Mouse (Mus musculus): ENCODE results near the gene Ppm1a. TPM values are rescaled to one million over a fixed set of nuclear protein-coding genes. Genes with fewer than 3 reads are reported as not detected.

Gene Ppm1a
- polyA plus RNA-seq, 1 experiment from 2014 or later = 26.2 TPM

DNA sequence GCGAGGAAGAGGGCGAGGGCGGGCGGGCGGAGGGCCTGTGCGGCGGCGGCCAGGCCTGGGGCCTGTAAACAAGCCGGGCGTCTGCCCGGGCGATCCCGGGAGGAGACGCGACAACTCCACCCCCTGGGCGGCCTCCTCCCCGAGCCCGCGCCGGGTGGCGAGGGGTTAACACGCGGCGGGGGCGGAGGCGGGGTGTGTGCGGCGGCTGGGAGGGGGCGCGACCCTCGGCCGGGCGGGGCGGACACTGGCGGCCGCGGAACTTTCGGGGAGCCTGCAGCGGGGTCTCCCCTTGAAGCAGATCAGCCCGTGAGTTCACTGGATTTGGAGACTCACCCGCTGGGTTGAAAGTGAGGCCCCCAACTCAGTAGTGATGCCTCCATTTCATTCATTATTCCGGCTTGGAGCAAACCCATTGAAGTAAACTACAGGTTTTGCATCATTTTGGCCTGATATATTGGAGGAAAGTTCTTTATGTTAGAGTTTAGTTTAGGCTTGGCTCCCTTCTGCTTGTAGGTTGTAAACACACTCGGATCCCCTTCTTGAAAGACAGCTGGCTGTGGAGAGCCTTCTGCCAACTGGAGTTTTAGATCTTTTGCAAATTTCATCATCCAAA lies 4.5 kb downstream of the Ppm1a start:
- H3K4me2 ChIP-seq = peak overlapping the region; percentile 95
- peak overlapping the region; percentile 92 for H3K4me3 ChIP-seq (replicated peaks)
- peak overlapping the region; percentile 99 for H3K27ac ChIP-seq (replicated peaks)
- H3K27me3 ChIP-seq = no peaks in the 10 kb centered on the region
- H3K4me1 ChIP-seq (replicated peaks) = peaks cover 35% of the 10 kb centered on the region
- H3K9me3 ChIP-seq (replicated peaks) = no peaks in the 10 kb centered on the region
- ATAC-seq (ENCODE audit: insufficient read depth) = peak; percentile 81
- H3K36me3 ChIP-seq (replicated peaks) = no peaks in the 10 kb centered on the region
- WGBS (ENCODE audit: insufficient replicate concordance) = under 1% methylated on average over 43 of the region's 43 CpGs
- H3K9ac ChIP-seq = peak overlapping the region; percentile 99

- peak overlapping the region; percentile 95 for H3K4me2 ChIP-seq
- ATAC-seq (ENCODE audit: insufficient read depth) = no peak
- H3K9ac ChIP-seq = peak overlapping the region; percentile 99
- H3K36me3 ChIP-seq (replicated peaks) = no peaks in the 10 kb centered on the region
- no peaks in the 10 kb centered on the region for H3K9me3 ChIP-seq (replicated peaks)
- 12% methylated on average over 1 of the region's 1 CpGs for WGBS (ENCODE audit: insufficient replicate concordance)
- H3K27ac ChIP-seq (replicated peaks) = peak overlapping the region; percentile 99
- H3K27me3 ChIP-seq = no peaks in the 10 kb centered on the region
- H3K4me3 ChIP-seq (replicated peaks) = peak overlapping the region; percentile 92
- H3K4me1 ChIP-seq (replicated peaks) = peaks cover 42% of the 10 kb centered on the region
Measured at GRCm38 (mm10) chr12:72762502-72762901, 5.2 kb downstream of the Ppm1a start.

GRCm38 (mm10) chr12:72763156-72763555 lies 5.9 kb downstream of the Ppm1a start:
- ATAC-seq (ENCODE audit: insufficient read depth) = no peak
- H3K9ac ChIP-seq = no peak overlapping the region; the same call in 1 of the 2 replicates
- peaks cover 47% of the 10 kb centered on the region for H3K4me1 ChIP-seq (replicated peaks)
- no peaks in the 10 kb centered on the region for H3K9me3 ChIP-seq (replicated peaks)
- H3K27me3 ChIP-seq = no peaks in the 10 kb centered on the region
- peak overlapping the region; percentile 36 for H3K4me3 ChIP-seq (replicated peaks)
- peak overlapping the region; percentile 53; the same call in 1 of the 2 replicates for H3K27ac ChIP-seq (replicated peaks)
- H3K4me2 ChIP-seq = peak overlapping the region; percentile 95
- no peaks in the 10 kb centered on the region for H3K36me3 ChIP-seq (replicated peaks)
- WGBS (ENCODE audit: insufficient replicate concordance) = 60% methylated on average over 1 of the region's 1 CpGs

GRCm38 (mm10) chr12:72767809-72768208 lies 10.6 kb downstream of the Ppm1a start:
- Histone ChIP-seq H3K4me1 (replicated peaks) (peaks cover 50% of the 10 kb centered on the region), H3K9me3 (replicated peaks) (no peaks in the 10 kb centered on the region), H3K4me3 (replicated peaks) (no peak overlapping the region), H3K9ac (no peak overlapping the region), H3K27ac (replicated peaks) (no peak overlapping the region), H3K4me2 (no peak overlapping the region; the same call in 1 of the 2 replicates), H3K36me3 (replicated peaks) (peaks cover 11% of the 10 kb centered on the region), H3K27me3 (no peaks in the 10 kb centered on the region)
- 50% methylated on average over 6 of the region's 6 CpGs for WGBS (ENCODE audit: insufficient replicate concordance)
- no peak for ATAC-seq (ENCODE audit: insufficient read depth)

- H3K9me3 ChIP-seq (replicated peaks) = no peaks in the 10 kb centered on the region
- peaks cover 11% of the 10 kb centered on the region for H3K36me3 ChIP-seq (replicated peaks)
- H3K9ac ChIP-seq = no peak overlapping the region
- 45% methylated on average over 2 of the region's 2 CpGs for WGBS (ENCODE audit: insufficient replicate concordance)
- H3K27ac ChIP-seq (replicated peaks) = no peak overlapping the region
- no peaks in the 10 kb centered on the region for H3K27me3 ChIP-seq
- no peak overlapping the region for H3K4me3 ChIP-seq (replicated peaks)
- ATAC-seq (ENCODE audit: insufficient read depth) = no peak
- no peak overlapping the region; the same call in 1 of the 2 replicates for H3K4me2 ChIP-seq
- H3K4me1 ChIP-seq (replicated peaks) = peaks cover 47% of the 10 kb centered on the region
Measured at GRCm38 (mm10) chr12:72768230-72768629, 11.0 kb downstream of the Ppm1a start.

DNA sequence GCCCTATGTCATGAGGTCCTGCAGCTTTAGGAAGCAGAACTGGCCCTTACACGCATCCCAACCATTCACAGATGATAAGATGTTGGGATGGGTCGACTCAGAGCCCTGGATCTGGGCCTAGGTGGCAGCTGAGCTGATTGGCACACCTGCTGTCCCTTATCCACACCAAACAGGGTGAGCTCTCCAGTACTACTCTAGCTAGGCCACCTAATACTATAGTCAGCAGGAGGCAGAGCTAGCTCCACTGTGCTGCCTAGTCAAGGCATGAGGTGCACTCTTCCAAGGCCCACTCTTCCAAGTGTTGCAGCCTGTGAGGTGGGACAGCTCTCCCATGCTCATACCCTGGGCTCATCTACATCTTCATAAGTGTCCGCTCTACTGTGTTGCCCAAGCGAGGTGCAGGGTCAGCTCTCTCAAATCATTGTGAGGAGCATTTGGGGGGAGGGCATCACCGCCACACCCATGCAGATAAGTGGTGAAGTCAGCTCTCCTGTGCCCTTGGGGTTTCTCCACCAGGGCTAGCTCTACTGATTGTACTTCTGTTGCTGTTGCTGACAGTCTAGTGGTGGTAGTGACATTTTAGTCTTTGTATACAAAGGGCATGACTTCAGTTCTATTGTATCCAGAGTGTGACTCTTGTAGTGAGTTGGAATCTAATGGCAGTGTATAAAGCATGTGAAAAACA lies 12.4 kb downstream of the Ppm1a start:
- whole genome bisulfite sequencing (ENCODE audit: insufficient replicate concordance) = 54% methylated on average over 5 of the region's 5 CpGs
- Histone ChIP-seq H3K9ac (no peak overlapping the region), H3K4me3 (replicated peaks) (no peak overlapping the region), H3K27ac (replicated peaks) (no peak overlapping the region; the same call in 1 of the 2 replicates), H3K4me1 (replicated peaks) (peaks cover 36% of the 10 kb centered on the region), H3K9me3 (replicated peaks) (no peaks in the 10 kb centered on the region), H3K4me2 (no peak overlapping the region), H3K36me3 (replicated peaks) (peaks cover 11% of the 10 kb centered on the region), H3K27me3 (no peaks in the 10 kb centered on the region)
- peak; percentile 53 for ATAC-seq (ENCODE audit: insufficient read depth)

DNA sequence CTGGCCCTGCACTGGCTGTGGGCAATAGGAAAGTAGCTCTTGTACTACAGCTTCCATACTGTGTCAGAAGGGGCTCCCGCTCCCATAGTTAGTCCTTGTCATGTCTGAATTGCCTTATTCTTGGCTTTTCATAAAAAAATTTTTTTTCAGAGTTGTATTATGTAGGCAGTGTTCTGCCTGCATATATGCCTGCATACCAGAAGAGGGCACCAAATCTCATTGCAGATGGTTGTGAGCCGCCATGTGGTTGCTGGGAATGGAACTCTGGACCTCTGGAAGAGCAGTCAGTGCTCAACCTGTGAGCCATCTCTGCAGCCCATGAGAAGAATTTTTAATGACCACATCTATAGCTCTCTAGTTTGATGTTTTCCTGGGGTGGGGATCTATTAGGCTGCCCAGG lies 13.9 kb downstream of the Ppm1a start:
- H3K4me3 ChIP-seq (replicated peaks) = no peak overlapping the region
- H3K27me3 ChIP-seq = no peaks in the 10 kb centered on the region
- H3K9me3 ChIP-seq (replicated peaks) = no peaks in the 10 kb centered on the region
- H3K36me3 ChIP-seq (replicated peaks) = peaks cover 14% of the 10 kb centered on the region
- no peak for ATAC-seq (ENCODE audit: insufficient read depth)
- WGBS (ENCODE audit: insufficient replicate concordance) = 90% methylated on average over 2 of the region's 2 CpGs
- H3K27ac ChIP-seq (replicated peaks) = no peak overlapping the region
- peaks cover 36% of the 10 kb centered on the region for H3K4me1 ChIP-seq (replicated peaks)
- no peak overlapping the region for H3K4me2 ChIP-seq
- no peak overlapping the region for H3K9ac ChIP-seq

- no peak for ATAC-seq (ENCODE audit: insufficient read depth)
- Histone ChIP-seq H3K27me3 (no peaks in the 10 kb centered on the region), H3K9ac (no peak overlapping the region), H3K9me3 (replicated peaks) (no peaks in the 10 kb centered on the region), H3K36me3 (replicated peaks) (peaks cover 14% of the 10 kb centered on the region), H3K27ac (replicated peaks) (no peak overlapping the region), H3K4me3 (replicated peaks) (no peak overlapping the region), H3K4me2 (no peak overlapping the region), H3K4me1 (replicated peaks) (peaks cover 35% of the 10 kb centered on the region)
- WGBS (ENCODE audit: insufficient replicate concordance) = 83% methylated on average over 3 of the region's 3 CpGs
Measured at GRCm38 (mm10) chr12:72771711-72772110, 14.5 kb downstream of the Ppm1a start.

- Histone ChIP-seq H3K4me1 (replicated peaks) (peaks cover 29% of the 10 kb centered on the region), H3K4me3 (replicated peaks) (no peak overlapping the region), H3K36me3 (replicated peaks) (peaks cover 14% of the 10 kb centered on the region), H3K4me2 (no peak overlapping the region), H3K27ac (replicated peaks) (no peak overlapping the region), H3K9ac (no peak overlapping the region), H3K9me3 (replicated peaks) (no peaks in the 10 kb centered on the region), H3K27me3 (no peaks in the 10 kb centered on the region)
- 75% methylated on average over 7 of the region's 7 CpGs for WGBS (ENCODE audit: insufficient replicate concordance)
- no peak for ATAC-seq (ENCODE audit: insufficient read depth)
Measured at GRCm38 (mm10) chr12:72773921-72774320, 16.7 kb downstream of the Ppm1a start.

GRCm38 (mm10) chr12:72777244-72777643 lies 20.0 kb downstream of the Ppm1a start:
- Histone ChIP-seq H3K4me3 (replicated peaks) (no peak overlapping the region), H3K27ac (replicated peaks) (no peak overlapping the region), H3K4me1 (replicated peaks) (peaks cover 27% of the 10 kb centered on the region), H3K9ac (no peak overlapping the region), H3K27me3 (no peaks in the 10 kb centered on the region), H3K36me3 (replicated peaks) (0 out of 2 replicates have a peak, but pooled peaks cover 3% of the 10 kb centered on the region), H3K4me2 (no peak overlapping the region), H3K9me3 (replicated peaks) (no peaks in the 10 kb centered on the region)
- ATAC-seq (ENCODE audit: insufficient read depth) = no peak
- 67% methylated on average over 4 of the region's 4 CpGs for WGBS (ENCODE audit: insufficient replicate concordance)

GRCm38 (mm10) chr12:72780136-72780535 lies 22.9 kb downstream of the Ppm1a start:
- ATAC-seq (ENCODE audit: insufficient read depth) = peak; percentile 94
- WGBS (ENCODE audit: insufficient replicate concordance) = 25% methylated on average over 5 of the region's 5 CpGs
- peaks cover 23% of the 10 kb centered on the region for H3K36me3 ChIP-seq (replicated peaks)
- peak overlapping the region; percentile 45 for H3K27ac ChIP-seq (replicated peaks)
- H3K4me1 ChIP-seq (replicated peaks) = peaks cover 33% of the 10 kb centered on the region
- peak overlapping the region; percentile 11; the same call in 1 of the 2 replicates for H3K4me2 ChIP-seq
- H3K9me3 ChIP-seq (replicated peaks) = no peaks in the 10 kb centered on the region
- H3K4me3 ChIP-seq (replicated peaks) = no peak overlapping the region
- no peaks in the 10 kb centered on the region for H3K27me3 ChIP-seq
- H3K9ac ChIP-seq = no peak overlapping the region
